Mouse (Mus musculus): ENCODE measurements around the gene Agk.

The Agk gene

DNA sequence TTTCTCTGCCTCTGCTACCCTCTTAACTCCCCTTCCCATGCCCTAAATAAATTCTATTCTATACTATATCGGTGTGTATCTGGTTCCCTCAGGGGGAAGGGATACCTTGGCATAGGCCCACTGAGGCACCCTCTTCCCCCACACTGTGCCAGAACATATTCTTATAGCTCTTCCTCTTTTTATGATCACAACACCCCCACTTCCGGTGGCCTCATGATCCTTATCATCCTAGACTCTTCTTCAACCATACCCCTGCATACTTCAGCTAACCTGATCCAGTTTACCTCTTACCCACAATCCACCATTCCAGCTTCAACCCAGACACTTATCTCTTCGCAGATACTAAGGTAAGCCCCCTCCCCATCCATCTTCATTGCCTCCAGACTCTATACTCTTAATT is 86.1 kb downstream of the Agk start:
- DNase-seq (ENCODE audit: low read depth, low spot score): no peak

DNA sequence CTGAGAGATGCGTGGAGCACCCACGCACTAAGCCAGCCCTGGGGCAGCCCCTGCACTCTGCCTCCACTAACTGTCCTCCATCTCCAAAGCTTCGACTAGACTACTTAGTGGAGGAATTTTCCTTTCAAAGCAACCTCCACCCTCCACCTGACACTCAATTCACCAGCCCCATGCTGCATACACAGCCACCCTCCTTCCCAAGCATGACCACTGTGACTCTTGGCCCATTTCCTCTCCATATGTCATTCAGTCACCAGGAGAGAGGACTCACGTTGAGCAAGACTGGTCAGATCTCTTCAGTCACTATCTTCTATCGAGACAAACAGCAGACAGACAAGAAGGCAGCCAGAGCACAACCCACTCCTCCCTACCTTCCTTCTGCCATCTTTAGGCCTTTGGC is 88.1 kb downstream of the Agk start:
- no peak for DNase-seq (ENCODE audit: low read depth, low spot score)

DNA sequence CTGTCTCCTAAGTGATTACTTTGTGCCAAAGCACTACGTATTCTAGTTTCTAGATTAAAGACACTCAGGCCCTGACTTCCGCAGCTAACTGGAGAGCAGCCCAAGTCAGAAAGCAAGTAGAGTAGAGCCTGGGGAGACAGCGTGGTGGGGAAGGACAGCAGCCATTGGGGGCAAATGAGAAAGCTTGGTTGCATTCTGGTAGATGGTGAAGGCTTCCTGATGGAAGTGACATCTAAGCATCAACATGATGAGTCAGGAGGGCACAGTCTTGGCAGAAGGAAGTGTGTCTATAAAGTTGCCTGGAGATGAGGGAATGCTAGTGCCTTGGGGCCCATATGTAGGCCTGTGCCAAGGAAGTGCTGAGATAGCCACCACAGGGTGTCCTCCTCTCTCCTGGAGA is 88.6 kb downstream of the Agk start:
- DNase-seq (ENCODE audit: low read depth, low spot score): no peak

DNA sequence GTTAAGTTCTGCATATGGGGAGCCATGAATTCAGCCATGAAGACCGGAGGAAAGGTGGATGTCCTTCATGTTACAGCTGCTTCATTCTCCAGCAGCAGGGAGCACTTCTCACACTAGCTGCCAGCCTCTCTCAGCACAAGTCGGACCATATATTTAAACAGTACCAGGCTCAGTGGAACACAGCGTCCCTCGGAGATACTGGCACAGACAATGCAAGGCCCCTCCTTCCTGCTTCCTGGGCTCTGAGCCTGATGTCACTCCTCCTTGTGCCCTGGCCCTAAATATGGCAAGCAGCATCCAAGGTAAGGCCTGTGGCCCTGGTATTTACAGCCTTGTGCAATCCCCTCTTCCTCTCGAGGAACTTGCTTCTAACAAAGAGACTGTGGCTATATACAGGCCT is 90.8 kb downstream of the Agk start:
- no peak for DNase-seq (ENCODE audit: low read depth, low spot score)

DNA sequence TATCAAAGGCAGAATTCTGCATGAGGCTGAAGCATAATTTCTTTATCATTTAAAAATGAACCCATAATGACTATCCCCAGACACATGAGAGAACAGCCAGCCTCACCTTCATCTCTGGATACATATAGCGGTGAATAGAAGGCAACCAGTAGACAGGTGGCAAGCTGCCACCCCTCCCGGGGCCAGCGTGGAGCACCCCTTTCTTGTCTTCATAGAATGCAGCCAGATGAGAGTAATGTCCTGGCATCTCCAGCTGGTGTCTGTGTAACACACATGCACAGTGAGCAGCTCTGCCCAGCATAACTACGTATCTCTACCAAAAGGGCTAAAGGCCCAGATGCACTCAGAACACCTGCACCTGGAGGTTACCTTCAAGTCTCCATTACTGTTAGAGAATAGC is 93.4 kb downstream of the Agk start:
- no peak for DNase-seq (ENCODE audit: low read depth, low spot score)

DNA sequence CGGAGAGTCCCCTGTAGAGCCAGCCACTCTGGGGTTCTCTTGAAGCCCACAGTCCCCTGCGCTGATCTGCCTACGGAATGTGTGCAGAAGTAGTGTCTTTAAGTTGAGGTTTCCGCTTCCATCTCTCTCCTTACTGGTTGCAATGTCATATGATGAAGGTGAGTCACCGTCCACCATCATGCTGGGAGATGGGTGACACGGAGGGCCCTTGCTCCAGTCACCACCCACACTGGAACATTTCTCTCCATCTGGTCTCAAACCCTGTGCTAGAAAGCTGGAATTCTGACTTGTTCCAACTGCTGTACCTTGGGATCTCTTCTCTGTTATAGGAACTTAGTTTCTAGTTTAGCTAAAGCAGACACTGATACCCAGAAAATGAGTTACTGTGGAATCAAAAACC is 96.1 kb downstream of the Agk start:
- DNase-seq (ENCODE audit: low read depth, low spot score): no peak

DNA sequence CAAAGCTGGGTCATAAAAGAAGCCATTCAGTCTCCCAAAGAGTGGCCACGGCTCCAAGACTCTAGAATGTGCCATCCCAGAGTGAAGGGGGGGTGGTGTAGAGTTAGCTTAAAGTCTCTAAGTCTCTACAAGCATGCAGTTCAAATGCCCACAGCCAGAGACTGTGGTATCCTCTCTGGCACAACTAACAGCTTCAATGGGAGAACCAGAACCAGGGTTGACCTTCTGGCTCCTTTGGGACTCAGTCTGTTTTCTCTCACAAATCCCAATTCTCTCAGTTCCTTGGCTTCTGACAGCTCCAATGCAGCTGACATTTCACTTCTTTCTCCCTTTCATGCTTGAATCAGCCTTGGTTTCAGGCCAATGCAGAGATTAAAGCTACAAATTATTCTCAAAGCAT is 98.0 kb downstream of the Agk start:
- DNase-seq (ENCODE audit: low read depth, low spot score): no peak

DNA sequence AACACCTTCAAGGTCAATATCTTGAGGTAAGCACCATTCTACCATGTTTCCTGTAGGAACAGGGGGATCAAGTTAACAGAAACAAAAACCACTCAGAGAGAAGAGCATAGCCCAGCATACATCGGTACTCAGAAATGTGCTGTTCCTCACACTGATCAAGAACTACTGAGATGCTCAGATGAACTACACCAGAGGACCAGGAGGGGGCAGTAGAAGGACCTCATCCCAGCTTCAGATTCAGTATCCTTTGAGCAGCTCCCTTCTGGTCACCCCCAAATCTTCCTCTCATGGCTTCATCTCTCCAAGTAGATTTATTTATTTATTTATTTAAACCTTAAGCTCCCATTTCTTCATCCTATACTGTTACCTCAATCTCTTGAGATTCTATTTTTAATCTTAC is 98.8 kb downstream of the Agk start:
- peak; percentile 17 for DNase-seq (ENCODE audit: low read depth, low spot score)

DNA sequence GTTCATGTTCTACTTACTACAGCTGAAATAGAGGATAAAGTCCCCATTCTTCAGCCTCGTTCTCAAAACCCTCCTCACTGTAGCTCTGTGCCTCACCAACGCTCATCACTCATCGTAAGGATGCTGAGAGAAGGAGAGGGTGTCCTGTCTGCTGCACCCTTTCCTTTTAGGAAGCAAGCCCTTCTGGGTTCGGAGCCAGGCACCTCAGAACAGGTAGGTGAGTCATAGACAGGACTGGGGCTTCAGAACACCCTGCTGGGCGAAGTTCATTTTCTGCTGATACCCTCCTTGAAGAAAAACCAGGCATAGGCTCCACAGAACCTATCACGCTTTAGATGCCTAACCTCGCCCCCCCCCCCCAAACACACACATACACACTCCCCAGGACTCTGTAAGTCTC is 102.5 kb downstream of the Agk start:
- no peak for DNase-seq (ENCODE audit: low read depth, low spot score)

DNA sequence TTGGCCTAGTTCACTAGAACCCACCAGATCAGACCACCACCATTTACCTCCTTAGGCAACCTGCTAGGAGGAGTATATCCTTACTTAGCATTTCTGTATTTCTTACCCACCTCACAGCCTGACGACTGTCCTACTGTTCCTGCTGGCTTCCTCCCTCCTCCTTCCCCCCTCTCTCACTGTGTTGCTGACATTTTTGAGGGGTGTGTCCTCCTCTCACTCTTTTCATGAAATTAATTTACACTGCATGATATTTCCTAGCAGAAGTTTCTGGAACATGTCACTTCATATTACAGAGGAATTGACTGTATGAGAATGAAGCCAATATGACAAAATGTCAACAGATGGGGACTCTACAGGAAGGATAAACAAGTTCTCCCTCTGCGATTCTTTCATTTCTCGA is 103.7 kb downstream of the Agk start:
- no peak for DNase-seq (ENCODE audit: low read depth, low spot score)

DNA sequence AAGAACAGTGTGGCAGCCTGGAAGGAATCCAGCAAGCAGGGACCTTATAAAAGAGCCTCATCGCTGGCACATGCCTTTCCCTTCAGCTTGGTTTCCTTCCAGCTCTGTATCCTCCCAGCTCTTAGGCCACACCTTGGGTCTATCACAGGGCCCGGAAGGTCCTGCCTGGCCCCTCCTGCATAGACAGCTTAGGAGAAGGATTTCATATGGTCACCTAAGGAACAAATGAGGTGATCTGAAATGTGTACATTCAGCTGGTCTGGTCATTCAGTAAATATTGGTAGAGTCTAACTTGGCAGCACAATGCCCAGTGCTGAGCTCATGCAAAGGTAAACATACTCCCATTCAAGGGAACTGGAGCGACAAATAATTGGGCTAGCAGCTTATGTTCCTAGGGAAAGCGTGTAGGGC is 104.6 kb downstream of the Agk start:
- DNase-seq (ENCODE audit: low read depth, low spot score): no peak

DNA sequence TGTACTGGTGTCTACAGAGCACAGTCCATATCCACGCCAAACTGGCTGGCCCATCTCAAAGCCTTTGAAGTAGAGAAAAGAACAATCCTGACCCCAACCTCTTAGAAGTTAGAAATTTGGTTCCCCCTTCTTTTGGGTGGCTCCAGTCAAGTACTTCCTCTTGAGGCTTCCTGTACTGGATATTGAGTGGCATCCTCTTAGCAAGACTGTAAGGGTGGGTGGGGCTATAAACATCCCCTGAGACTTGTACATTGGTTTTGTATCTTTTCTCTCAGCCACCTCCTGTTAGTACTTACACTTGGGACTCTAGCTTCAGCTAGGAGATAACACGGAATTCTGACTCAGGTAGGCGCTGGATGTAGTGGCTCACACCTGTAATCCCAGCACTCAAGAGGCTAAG is 105.3 kb downstream of the Agk start:
- DNase-seq (ENCODE audit: low read depth, low spot score): no peak

DNA sequence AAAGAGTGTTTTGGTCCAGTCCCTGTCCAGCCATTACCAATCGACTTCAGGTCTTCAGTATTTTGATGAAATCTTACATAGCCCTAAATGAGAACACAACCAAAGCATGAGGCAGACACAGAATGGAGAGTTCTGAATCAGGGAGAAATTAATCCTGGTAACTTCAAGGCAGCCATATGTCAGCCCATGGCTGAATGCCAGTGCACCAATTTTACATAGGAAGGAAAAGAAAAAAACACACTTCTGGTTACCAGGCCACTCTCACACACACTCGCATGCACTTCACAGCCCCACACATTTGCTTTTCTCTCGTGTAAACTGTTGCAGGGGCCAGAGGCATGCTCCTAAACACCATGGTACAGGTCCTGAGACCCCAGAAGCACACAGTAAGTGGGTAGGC is 105.9 kb downstream of the Agk start:
- no peak for DNase-seq (ENCODE audit: low read depth, low spot score)

DNA sequence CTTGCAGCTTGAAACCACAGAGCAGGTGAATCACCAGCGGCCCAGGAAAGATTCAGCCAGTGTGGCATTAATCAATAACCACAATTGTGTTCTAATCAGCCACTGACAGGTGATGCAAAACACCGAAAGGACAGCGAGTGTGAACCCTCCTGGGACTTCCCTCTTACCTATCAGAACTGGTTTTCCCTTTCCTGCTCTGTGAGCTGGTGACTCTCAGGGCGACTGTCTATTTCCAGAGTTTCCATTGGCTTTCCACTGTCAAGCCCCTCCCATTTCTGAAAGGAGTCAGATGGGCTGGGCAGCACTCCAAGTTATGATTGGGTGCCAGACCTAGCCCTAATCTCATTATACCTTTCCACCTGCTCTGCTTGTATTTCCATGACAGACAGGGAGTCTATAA is 106.4 kb downstream of the Agk start:
- DNase-seq (ENCODE audit: low read depth, low spot score): no peak

DNA sequence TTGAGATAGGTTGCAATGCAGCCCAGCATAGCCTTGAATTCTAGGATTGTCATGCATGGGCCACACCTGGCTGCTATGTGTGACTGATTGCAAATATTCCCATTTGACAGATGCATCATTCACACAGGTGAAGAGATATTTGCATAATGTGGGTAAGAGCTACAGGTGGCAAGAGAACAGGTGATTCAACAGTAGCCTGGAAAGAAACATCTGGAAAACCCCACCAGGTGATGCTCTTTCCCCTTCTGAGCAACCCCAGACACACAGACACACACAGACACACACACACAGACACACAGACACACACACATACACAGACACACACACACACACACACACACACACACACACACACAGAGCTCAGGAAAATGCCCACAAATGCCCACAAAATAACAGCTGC is 106.8 kb downstream of the Agk start:
- DNase-seq (ENCODE audit: low read depth, low spot score): no peak

DNA sequence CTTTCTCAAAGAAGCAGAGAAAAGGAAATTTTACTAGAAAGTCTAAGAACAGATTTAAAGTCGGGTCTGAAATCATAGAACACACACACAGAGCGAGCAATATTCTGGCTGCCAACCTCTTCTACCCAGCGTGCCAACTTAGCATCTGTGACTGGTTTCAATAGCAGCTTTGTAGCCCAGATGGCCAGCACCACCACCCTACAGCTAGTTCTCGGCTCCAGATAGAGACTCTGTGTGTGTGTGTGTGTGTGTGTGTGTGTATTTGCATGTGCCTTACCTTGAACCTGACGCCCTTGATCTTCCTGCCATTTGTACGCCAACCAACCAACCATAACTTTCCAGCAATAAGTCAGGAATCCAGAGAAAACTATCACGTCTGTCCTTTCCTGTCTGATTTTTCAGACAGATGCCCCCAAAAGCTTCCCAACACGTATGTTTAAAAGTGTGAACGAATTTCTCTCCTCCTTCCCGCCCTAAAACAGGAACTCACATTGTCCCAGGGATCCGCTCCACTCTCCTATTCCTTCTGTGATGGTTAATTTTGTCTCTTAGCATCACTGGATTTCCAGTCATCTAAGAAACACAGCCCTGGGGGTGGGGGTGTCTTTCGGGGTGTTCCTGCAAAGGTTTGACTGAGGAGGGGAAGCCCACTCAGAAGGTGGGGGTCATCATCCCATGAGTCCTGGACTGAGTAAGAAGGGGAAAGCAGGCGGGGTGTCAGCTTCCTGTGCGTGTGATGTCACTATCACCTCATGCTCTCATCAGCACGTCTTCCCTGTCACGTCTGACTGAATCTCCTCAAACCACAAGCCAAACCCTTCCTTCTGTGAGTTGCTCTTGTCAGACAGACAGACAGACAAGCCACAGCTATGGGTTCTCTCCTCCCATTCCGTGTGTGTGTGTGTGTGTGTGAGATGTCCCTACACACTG is 107.6 kb downstream of the Agk start:
- DNase-seq (ENCODE audit: low read depth, low spot score): no peak

DNA sequence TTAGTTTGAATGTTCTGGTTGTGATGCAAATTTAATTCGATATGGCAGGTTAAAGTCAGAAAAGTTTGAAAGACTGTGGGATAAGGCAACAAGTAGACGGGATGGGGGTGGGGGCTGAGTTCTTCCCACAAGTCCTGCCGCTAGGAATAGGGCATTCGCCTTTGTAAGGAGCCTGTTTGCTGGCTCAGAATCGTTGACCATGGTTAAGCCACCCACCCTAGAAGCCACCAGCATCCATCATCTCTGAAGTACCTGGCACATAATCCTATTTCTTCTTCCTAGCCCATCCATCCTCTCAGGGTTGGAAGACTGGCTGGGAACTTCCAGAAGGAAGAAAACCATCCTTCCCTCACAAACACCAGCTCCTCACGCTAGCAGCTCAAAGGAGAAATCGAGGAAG is 109.7 kb downstream of the Agk start:
- no peak for DNase-seq (ENCODE audit: low read depth, low spot score)

DNA sequence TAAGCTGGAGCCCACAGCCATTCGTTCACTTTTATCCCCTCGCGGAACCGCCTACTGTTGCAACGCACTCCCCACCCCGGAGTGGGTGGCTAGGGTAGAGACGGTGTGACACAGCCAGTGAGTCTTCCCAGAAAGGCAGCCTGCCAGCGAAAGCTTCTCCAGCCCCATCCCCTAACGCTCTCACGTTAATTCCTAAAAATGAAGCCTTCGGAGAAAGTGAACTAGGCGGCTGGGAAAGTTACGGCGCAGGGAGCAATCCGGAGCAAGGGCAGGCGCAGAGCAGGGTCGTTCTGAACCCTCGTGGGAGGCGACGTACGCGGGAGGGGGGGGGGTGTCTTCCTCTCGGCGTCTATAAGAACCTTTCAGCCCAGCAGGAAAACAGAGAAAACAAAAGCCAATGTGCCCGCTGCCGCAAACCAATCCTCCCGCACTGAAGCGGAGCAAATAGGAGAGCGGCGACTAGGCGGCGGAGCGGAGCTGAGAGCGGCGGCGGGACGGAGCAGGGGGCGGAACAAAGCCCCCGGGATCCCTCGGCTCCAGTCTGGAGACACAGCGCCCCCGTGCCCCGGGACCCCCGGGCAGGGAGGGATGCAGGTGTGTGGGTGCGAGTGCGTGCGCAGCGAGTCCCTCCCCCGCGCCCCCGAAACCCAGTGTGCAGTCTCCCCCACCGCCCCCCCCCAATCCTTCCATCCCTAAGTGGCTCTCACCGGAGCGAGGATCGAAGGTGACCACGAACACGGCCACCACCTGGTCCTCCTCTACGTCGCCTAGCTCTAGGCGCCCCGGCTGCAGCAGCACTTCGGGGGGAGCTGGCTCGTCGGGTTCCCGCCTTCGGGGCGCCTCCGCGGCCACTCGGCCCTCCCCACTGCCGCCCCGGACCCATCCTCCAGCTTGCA is 110.4 kb downstream of the Agk start:
- peak; percentile 30 for DNase-seq (ENCODE audit: low read depth, low spot score)

DNA sequence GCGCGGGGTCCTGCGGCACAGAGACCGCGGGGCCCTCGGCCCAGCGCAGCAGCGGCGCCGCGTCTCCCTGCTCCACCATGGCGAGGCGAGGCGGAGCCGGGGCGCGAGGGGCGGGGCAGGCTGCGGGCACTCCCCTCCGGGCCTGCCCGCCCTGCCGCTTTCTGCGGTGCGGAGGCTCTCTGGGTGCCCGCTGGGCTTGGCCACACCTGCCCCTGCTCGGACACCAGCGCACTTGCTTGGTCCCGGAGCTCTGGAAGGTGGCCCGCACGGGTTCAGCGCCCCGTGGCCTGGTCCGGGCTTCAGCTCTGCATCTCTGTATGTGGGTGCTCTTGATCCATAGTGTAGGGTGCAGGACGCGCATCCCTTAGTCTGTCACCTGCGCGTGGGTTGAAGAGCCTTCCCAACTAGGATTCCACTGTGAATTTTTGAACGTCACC is 111.1 kb downstream of the Agk start, which contains the start of gene E330009J07Rik:
TSS of gene E330009J07Rik (minus strand) at position 89 of the 437 bp plus-strand sequence.
- DNase-seq (ENCODE audit: low read depth, low spot score): peak; percentile 52

DNA sequence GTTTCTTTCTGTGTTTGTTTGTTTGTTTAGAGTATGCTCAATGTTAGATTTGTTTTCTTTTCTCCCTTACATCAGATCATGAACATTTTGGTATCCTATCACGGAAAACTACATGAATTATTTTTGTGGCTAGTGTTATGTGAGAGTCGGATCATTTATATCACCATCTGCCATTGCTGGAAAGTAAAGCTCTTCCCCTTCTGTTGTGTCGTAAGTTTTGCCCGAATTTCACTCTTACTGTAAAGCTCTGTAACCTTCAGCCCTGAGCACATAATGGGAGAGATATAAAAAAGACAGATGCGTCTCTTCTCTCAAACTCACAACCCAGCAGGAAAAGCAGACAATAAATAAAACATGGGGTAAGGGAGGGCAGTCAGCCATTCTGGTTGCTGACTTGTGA is 114.0 kb downstream of the Agk start, which contains the start of gene Wee2:
TSS of gene Wee2 (plus strand) at position 153 of the 400 bp plus-strand sequence.
- no peak for DNase-seq (ENCODE audit: low read depth, low spot score)

DNA sequence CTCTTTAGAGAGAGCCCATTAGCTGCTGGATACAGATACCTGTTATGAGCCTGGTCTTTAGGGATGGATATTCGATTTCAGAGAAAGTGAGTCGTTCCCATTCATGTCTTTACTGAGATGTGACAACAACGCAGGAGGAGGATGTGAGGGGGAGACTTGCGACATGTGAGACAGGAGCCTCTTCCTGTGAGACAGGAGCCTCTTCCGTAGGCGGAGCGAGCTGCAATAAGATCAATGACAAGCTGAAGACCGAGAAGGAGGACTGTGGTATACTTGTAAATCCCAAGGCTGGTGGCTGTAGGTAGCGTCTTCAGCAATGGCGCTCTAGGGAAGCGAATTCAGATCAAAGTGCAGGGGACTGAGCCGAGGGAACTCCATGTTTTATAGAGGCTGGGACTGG is 114.8 kb downstream of the Agk start:
- DNase-seq (ENCODE audit: low read depth, low spot score): no peak

DNA sequence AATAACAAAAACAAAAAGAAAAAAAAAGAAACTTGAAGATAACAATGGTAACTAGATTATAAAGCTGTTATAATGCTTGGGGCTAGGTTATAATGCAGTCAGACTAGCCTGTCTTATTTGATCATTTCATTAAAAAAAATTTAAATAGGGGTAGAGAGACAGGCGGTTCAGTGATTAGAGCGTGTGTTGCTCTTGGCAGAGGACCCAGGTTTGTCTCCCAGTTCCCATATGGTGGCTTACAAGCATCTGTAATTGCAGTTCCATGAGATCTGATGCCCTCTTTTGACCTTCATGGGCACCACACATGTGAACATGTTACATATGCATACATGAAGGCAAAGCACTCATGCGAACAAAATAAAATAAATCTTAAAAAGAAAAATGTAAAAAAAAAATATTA is 116.3 kb downstream of the Agk start:
- no peak for DNase-seq (ENCODE audit: low read depth, low spot score)

DNA sequence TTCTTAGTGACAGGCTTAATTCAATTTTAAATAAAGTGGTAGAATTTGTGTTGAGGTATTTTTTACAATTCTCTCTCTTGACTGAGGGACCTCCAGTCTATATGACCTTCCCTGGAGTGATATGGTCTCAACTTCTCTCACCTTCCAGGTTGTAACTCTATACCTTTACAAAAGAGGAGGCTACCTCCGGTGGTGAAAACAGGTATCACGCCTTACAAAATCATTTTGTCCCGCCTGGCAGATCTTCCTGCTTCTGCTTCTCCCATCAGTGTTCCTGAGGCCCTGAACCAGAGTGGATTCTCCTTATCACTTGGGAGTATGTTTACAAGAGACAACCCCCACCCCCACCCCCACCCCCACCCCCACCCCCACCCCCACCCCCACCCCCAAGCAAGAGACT is 116.8 kb downstream of the Agk start:
- no peak for DNase-seq (ENCODE audit: low read depth, low spot score)

Data from embryo, embryonic 11.5 days (tissue).